Mouse (Mus musculus): ENCODE data around the gene Zbtb24. TPM values are rescaled to one million over a fixed set of nuclear protein-coding genes. Genes with fewer than 3 reads are reported as not detected.
"Not testable (repeated sequence)": the region's sequence is repeated elsewhere in the genome, so short reads cannot be mapped to it uniquely, and the experiment has no call there.

Zbtb24 gene
- total RNA-seq, 2 experiments from 2014 or later = 5.9 to 15.2 TPM

- peak; percentile 82 for ATAC-seq (replicated peaks; ENCODE audit: low FRiP score, poor library complexity, severe bottlenecking)
Measured at GRCm38 (mm10) chr10:41489708-41490517, 39.7 kb downstream of the Zbtb24 start, which contains the start of the genes Smpd2 and Ppil6. TSS of gene Smpd2 (minus strand) at chr10:41490369. TSS of gene Ppil6 (plus strand) at chr10:41490439.

DNA sequence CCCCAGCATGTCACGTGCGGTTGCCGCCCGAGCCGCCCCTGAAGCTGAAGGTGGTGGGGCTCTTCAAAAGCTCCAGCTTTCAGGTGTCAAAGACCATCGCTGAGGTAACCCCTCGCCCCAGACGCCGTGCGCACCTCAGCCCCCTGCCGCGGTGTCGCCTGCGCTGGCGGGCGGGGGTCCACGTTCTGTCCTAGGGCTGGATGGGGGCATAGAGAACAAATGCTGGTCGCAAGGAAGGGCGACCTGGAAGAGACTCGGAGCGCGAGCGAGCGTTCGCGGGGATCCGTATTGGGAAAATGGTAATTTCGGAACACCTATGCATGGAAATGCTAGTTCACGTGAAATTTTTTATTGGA is 40.3 kb downstream of the Zbtb24 start:
- no peak for ATAC-seq (replicated peaks; ENCODE audit: low FRiP score, poor library complexity, severe bottlenecking)

GRCm38 (mm10) chr10:41491111-41491510 is 40.9 kb downstream of the Zbtb24 start:
- ATAC-seq (replicated peaks; ENCODE audit: low FRiP score, poor library complexity, severe bottlenecking) = no peak

DNA sequence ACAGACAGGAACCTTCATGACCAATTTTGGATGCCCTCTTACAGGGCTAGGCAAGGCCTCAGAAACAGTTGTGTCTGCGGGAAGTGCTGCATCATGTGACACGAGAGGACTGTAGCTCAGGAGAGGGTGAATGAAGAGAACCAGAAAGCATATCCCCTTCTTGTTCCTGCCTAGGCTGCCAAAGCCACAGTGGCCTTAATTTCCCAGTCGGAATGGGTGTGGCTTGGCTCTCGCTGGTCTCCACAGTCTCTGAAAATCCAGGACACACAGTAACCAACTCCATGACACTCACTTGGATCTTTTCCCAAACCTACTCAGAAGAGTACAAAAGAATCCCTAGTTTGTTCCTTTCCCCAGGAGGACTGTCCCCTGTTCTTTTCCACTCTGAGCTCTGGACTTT is 50.8 kb downstream of the Zbtb24 start:
- no peak for ATAC-seq (replicated peaks; ENCODE audit: low FRiP score, poor library complexity, severe bottlenecking)

GRCm38 (mm10) chr10:41504996-41505395 is 54.8 kb downstream of the Zbtb24 start:
- no peak for ATAC-seq (replicated peaks; ENCODE audit: low FRiP score, poor library complexity, severe bottlenecking)

- ATAC-seq (replicated peaks; ENCODE audit: low FRiP score, poor library complexity, severe bottlenecking) = not testable (repeated sequence)
Measured at GRCm38 (mm10) chr10:41505446-41505845, 55.3 kb downstream of the Zbtb24 start.

DNA sequence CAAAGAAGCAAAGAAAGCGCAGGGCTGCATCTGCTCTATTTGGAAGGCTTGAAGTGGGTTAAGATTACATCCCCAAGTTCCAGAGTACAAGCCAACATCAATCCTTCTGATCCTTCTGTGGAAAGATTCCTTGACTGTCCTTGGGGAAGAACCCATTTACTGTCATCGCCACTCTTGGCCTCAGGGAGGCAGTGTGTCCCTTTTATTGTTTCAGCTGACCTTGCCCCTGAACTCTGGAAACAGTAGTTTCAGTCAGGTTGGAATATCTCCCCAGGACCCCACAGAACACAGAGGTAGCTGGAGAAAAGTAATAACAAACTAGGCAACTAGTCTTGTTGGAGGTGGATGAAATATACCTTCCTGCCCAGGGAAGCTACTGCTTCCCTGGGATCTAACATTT is 59.0 kb downstream of the Zbtb24 start:
- no peak for ATAC-seq (replicated peaks; ENCODE audit: low FRiP score, poor library complexity, severe bottlenecking)

GRCm38 (mm10) chr10:41514301-41514700 is 64.1 kb downstream of the Zbtb24 start:
- no peak for ATAC-seq (replicated peaks; ENCODE audit: low FRiP score, poor library complexity, severe bottlenecking)

DNA sequence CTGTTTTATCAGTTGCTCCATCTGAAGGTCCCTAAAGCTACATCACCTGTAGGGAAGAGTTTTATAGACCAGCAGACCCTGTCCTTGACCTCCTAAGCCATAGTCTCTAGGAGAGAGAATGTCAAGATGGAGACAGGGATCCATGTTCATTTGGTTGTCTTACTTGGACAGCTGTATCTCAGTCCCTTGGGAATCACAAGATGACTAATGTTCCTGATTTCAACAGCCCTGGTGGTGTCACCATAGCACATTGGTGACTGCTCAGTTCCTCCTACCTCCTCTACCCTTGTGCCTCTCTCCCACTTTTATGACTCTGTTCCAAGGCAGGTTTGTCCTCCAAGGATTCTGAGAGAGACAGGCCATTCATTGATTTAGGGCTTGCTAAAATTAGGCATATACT is 64.7 kb downstream of the Zbtb24 start:
- no peak for ATAC-seq (replicated peaks; ENCODE audit: low FRiP score, poor library complexity, severe bottlenecking)

Other genes with a start within 250 kb of the Zbtb24 start
- 14.1 and 18.0 TPM in 2 replicates for gene Fig4, start 147.1 kb upstream of the Zbtb24 start, total RNA-seq (2015; ENCODE audit: low replicate concordance)
- gene Fig4, start 147.1 kb upstream of the Zbtb24 start, total RNA-seq (2017; ENCODE audit: low replicate concordance) = 13.7 and 15.4 TPM in 2 replicates
- not detected in 2 replicates for gene Ak9, start 146.4 kb upstream of the Zbtb24 start, total RNA-seq (2015; ENCODE audit: low replicate concordance)
- gene Ak9, start 146.4 kb upstream of the Zbtb24 start, total RNA-seq (2017; ENCODE audit: low replicate concordance) = 0.13 TPM in 1 of 2 replicates, not detected in the other
- 10.1 and 19.7 TPM in 2 replicates for gene Mical1, start 25.9 kb downstream of the Zbtb24 start, total RNA-seq (2015; ENCODE audit: low replicate concordance)
- gene Mical1, start 25.9 kb downstream of the Zbtb24 start, total RNA-seq (2017; ENCODE audit: low replicate concordance) = 0.76 and 11.4 TPM in 2 replicates
- 0.84 and 4.7 TPM in 2 replicates for gene Smpd2, start 40.0 kb downstream of the Zbtb24 start, total RNA-seq (2015; ENCODE audit: low replicate concordance)
- gene Smpd2, start 40.0 kb downstream of the Zbtb24 start, total RNA-seq (2017; ENCODE audit: low replicate concordance) = 2.3 TPM in 1 of 2 replicates, not detected in the other
- gene Ppil6, start 40.1 kb downstream of the Zbtb24 start, total RNA-seq (2015; ENCODE audit: low replicate concordance) = not detected in 2 replicates
- gene Ppil6, start 40.1 kb downstream of the Zbtb24 start, total RNA-seq (2017; ENCODE audit: low replicate concordance) = not detected in 2 replicates
- gene Cd164, start 69.0 kb downstream of the Zbtb24 start, total RNA-seq (2015; ENCODE audit: low replicate concordance) = 62.7 and 87.6 TPM in 2 replicates
- gene Cd164, start 69.0 kb downstream of the Zbtb24 start, total RNA-seq (2017; ENCODE audit: low replicate concordance) = 46.8 and 52.3 TPM in 2 replicates

All from erythroid progenitor cell, adult 5-6 weeks (primary cell).